Mouse (Mus musculus) neutrophil, adult 59 days (primary cell): ENCODE measurements around the gene Pitpnb. TPM values are rescaled to one million over a fixed set of nuclear protein-coding genes. Genes with fewer than 3 reads are reported as not detected.

ENCODE experiments used
- total RNA-seq, 2 experiments: library from RNA; stranded (reverse); gene quantifications; 1 replicate in 1 of 2; 2 replicates in 1 of 2; pipeline ENCODE4 v1.2.4; 2023

The Pitpnb gene
- total RNA-seq, result 10 to 100 TPM; 33.7 to 38.3 TPM

GRCm38 (mm10) chr5:111330417-111331098, at the start of gene Pitpnb:
Gene Pitpnb, plus strand, starts transcription at chr5:111330763.

GRCm38 (mm10) chr5:111416591-111417374, 86.2 kb downstream of the Pitpnb start, which contains the start of gene Mn1:
Gene Mn1, plus strand, starts transcription at chr5:111417362.

Other genes starting within 250 kb of the Pitpnb start
- gene Mn1, start 86.6 kb downstream of the Pitpnb start, total RNA-seq, result under 1 TPM; 0.20 to 0.35 TPM